Mouse (Mus musculus) thymus, postnatal 10 days (tissue): ENCODE results near the gene Arhgap30.

Source experiments
- DNase-seq, 2 experiments: peaks; one replicate each; pipeline ENCODE4 v3.0.0; 2021; ENCODE audit warnings: low spot score in 2 of 2

Gene Arhgap30

DNA sequence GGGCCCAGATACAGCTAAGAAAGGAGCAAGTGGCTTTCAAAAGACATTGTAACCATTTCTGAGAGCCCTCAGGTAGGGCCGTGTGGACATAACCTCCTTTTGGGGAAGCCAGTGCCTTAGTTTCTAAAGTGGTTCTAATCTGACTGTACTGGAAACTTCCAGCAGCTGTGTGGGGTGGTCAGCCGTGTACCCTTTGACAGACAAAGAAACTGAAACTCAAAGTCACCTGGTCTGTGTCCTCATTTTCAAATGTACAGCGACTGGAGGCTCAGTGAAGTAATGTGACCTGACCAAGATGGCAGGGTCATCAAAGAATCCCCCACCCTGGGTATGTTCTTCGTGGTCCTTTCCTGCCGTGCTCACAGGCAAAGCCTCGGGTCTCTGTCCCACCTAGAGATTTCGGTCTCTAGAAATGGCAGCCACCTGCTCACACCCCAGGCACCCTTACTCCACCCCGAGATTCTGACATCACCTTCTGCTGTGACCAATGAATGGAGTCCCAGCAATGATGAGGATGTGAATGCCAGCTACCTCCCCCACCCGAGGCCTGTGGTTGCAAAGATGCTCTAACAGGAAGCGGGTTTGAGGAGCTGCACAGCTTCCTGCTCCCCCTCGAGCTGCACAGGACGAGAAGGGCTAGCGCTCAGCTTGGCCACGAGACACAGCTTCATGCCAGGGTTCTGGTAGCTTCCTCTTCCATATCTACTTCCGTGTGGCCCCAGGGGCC is at the start of gene Arhgap30:
Arhgap30 (plus strand) TSS at position 579 of the 727 bp plus-strand sequence.
- DNase-seq, result peak; percentile 90 to 95

DNA sequence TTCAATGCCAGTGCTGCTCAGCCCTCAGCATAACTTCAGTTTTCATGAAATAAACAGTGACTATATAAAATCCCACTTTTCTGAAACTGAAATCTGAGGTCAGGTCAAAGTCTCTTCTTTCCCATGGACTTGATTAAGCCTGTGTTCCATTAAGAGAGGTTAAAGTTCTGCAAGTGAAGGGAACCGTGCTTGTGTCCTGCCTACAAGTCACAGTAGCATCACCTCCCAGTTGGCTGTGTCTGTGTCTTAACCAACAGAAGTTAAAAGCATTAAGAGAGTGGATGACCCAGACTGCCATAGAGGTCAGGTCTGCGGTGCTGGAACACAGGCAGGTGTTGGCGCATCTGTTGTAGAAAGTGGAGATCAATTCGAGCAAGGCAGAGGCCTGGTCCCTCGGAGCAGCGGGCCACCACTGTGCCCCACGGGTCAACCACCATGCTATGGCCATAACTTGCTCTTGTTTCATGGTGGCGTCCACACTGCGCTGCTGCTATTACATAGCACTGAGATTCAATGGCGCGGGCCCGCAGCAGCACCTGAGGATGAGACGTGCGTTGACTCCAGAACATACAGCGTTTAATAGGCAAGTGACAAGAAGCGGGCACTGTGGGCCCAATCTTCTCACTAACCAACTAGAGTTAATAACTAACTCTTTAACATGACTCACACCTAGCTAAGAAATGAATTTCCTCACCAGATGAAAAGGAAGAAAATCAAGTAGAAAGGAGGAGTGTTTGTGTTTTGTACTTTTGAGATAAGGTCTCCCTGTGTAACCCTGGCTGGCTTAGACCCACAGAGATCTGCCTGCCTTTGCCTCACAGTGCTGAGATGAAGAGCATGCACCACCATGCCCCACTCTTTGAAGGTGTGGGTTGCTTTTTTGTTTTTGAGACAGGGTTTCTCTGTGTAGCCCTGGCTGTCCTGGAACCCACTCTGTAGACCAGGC is 46.2 kb upstream of the Arhgap30 start:
- no peak for DNase-seq

DNA sequence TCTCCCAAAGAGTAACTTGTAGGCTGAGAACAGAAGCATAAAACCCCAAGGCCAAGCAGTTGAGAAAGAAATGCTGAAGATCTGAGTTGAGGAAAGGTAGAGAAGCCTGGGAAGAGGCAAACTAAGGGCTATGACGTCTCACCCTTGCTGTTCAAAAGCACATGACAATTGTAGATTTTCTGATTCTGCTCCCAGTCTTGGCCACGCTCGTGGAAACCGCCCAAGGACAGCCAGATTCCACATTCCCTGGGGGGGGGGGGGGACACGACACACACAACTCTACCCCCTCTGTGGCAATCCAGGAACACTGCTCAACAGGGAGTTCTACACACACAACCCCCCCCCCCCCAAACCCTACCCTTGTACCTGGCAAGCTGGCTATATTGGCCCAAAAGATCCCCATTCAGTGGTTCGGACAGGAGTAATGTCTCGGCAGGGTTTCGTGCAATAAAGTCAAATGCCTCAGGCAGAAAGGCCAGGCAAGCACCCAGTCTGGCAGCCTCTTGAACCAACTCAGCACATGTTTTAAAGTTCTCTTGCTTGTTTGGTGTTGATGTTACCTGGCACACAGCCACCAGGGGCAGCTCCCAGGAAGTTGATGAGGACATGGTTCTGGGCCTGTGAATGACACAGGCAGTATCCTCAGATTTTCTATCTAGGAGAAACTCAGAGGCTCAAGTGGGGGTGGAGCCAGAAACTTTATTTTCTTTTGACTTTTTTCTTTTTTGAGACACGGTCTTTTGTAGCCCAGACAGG is 44.7 kb upstream of the Arhgap30 start:
- no peak for DNase-seq

DNA sequence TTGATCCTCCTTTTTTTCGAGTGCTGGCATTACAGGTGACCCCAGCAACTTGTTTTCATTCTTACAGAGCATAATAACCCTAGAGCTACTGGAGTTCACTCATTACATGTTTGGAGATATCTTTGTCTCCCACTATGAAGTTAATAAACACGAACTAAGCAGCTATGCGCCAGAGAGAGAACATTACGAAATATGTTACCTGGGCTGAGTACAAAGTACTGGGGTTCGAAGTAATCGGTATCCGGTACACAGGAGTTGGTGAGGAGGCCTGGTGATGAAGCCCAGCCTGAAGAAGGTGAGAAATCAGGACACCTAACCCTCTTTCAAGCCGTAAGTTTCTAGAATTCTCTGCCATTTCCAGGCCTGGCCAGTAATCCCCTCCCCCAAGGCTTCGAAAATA is 44.0 kb upstream of the Arhgap30 start:
- no peak for DNase-seq

DNA sequence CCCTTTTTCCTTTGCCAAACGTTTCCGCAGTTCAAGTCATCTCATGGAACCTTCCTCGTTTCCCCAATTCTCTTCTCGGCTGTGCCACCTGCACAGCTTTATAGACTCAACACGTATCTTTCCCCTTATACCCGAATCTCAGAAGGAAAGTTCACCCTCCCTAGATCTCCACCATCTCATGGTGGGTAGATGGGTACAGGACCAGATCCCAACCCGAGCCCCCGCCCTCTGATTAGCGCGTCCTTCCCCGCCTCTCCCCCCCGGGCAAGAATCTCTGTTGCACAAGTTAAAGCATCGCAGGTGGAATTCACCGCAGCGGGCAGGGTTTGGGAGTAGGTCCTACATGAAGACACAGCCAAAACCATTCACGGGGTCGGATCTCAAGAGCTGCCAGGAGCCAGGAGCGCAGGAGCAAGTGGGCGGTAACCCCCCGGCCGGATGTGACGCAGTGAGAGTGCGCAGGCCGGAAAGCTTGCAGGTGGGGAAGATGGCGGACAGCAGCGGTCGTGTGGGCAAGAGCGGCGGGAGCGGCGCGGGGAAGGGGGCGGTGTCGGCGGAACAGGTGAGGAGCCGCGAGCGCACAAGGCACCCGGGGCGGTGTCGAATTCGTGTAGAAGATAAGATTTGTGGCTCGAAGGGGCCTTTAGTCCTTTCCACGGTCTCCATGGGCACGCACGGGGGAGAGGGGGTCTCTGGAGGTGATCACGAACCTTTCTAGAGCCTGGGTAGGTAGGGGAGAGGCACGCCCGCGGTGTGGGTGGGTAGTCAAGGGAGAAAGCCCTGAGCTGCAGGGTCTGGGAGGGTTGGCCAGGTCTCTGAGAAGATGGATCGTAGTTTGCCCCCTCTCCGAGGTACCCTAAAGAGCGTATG is 43.3 kb upstream of the Arhgap30 start, which contains the start of the genes Nit1 and Pfdn2:
Nit1 (minus strand) TSS at position 422 of the 870 bp plus-strand sequence.
Pfdn2 (plus strand) TSS at position 446 of the 870 bp plus-strand sequence.
- DNase-seq, result peak; percentile 84 to 87

DNA sequence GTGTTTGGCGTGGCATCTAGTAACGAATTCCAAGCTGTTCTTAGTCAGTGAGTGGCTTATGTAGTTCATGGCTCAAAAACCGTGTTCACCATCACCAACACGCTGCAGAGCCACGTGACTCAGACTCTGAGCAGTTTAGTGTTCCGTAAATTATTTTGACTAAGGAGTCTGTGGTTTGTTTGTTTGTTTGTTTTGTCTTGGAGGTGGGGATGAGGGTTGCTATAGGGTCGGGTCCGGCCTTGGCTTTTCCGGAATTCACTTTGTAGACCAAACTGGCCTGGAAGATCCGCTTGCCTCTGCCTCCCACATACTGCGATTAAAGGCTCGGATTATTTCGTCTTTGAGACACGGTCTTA is 42.7 kb upstream of the Arhgap30 start:
- no peak for DNase-seq

DNA sequence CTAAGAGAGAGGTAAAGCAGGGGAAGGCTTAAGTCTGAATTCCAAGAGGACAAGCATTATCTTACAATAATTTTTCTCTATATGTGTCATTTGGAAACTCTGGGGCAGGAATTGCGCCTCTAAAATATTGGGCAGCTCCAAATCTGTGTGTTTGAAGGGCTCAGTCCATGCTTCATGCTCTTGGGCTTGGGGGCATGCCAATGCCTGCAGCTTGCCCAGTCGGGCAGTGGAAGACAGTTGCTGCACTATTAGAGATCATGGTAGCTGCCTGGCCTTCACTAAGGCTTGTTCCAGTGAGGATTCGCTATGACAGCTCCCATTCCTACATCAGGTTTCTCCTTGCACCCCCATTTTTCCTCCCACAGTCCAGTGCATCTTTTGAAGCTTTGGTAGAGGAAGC is 40.1 kb upstream of the Arhgap30 start:
- DNase-seq, result no peak

DNA sequence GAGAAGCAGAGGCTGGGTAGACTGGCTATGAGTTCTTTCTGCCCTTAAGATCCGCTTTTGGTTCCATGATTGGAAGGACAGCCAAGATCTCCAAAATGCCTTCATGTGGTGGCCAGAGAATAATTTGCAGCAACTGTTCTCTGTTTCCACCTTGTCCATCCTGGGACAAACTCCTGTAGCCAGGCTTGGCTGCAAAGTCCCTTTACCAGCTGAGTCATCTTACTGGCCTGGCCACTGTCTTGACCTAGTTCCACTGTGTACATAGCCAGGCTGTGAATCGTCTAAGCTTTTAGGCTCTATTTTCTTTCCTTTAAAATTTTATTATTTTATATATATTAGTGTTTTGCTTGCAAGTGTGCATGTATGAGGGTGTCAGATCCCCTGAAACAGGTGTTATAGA is 39.5 kb upstream of the Arhgap30 start:
- DNase-seq, result no peak

DNA sequence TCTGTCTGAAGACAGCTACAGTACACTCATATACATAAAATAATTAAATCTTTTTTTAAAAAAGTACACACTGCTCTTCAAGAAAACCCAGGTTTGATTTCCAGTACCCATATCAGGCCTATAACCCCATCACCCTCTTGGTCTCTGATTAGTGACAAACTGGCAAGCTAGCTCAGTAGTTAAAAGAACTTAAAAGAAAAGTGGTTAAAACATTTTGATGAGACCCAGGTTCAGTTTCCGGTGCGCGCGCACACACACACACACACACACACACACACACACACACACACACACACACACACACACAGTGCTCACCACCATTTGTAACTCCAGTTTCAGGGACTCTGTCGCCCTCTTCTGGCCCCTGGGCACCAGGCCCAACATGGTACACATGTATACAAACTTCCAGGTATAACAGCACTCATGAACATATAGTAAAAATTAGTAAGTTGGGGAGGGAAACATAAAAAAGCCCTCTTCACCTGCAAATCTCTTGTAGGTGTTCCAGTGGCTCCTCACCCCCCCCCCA is 32.9 kb upstream of the Arhgap30 start:
- DNase-seq, result peak in 1 of 2 experiments; percentile 58

DNA sequence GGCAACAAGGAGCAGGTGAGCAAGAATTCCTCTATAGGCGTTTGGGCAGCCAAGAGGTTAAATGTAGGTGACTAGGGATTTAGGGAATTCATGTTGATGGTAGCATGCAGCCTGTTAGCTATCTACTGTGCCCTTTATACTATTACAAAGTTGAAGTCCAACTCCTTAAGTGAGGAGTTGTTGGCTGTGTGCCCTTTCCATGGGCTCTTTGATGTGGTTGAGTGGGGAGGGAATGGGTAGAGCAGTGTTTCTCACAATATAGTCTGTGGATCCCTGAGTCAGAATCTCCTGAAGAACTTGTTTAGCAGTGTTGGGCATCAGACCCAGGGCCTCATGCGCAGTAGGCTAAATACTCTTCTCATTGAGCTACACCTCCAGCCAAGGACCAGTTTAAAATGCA is 31.9 kb upstream of the Arhgap30 start:
- DNase-seq, result no peak

DNA sequence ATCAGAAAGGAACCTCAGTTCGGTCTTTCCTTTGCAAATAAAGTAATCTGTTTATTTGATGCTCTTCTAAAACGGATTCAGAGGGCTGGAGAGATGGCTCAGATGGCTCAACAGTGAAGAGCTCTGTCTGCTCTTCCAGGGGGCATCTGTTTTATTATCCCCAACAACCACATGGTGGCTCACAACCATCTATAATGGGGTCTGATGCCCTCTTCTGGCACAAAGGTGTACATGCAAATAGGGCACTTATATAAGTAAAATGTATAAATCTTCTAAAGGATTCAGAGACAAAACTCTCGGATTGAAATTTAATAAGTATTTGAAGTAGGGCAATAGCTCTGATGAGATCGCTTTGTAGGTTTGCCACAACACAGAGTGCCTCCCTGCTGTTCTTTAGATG is 30.3 kb upstream of the Arhgap30 start:
- DNase-seq, result peak; percentile 39 to 48

DNA sequence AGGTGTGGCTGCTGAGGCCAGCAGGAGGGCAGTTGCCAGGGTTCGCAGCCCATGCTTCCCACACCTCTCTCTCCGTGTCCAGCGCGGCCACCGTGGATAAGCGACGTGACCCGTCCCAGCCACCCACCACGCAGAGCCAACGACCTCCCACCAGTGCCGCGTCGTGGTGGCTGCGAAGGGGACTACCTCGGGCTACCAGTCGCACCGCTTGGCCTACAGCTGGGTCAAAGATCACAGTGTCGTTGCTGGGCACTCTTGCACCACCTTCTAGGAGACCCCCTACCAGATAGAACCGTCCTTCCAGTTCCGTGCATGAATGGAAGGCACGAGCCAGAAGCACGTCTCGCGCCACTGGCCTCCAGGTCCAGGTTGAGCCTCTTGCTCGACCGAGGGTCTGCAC is 28.5 kb upstream of the Arhgap30 start:
- peak in 1 of 2 experiments; percentile 18 for DNase-seq

DNA sequence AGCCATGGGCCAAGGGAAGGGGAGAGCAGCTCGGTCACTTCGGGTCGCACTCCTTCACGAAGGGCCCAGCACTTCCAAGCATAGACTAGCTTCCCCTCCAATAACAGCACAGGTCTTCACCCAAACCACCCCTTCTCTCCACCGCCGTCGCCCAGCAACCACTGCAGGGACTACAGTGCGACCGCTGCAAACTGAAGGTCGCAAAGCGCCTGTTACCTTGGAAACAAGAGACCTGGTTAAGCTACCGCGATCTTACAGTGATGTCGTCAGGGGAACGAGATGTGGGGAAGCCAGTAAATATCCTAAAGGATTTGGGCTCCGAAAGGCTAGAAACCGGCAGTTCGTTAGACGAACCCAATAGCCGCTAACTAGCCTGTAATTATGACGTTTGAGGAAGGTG is 28.1 kb upstream of the Arhgap30 start, which contains the start of gene Klhdc9:
Klhdc9 (minus strand) TSS at position 143 of the 400 bp plus-strand sequence.
- peak; percentile 89 to 90 for DNase-seq

DNA sequence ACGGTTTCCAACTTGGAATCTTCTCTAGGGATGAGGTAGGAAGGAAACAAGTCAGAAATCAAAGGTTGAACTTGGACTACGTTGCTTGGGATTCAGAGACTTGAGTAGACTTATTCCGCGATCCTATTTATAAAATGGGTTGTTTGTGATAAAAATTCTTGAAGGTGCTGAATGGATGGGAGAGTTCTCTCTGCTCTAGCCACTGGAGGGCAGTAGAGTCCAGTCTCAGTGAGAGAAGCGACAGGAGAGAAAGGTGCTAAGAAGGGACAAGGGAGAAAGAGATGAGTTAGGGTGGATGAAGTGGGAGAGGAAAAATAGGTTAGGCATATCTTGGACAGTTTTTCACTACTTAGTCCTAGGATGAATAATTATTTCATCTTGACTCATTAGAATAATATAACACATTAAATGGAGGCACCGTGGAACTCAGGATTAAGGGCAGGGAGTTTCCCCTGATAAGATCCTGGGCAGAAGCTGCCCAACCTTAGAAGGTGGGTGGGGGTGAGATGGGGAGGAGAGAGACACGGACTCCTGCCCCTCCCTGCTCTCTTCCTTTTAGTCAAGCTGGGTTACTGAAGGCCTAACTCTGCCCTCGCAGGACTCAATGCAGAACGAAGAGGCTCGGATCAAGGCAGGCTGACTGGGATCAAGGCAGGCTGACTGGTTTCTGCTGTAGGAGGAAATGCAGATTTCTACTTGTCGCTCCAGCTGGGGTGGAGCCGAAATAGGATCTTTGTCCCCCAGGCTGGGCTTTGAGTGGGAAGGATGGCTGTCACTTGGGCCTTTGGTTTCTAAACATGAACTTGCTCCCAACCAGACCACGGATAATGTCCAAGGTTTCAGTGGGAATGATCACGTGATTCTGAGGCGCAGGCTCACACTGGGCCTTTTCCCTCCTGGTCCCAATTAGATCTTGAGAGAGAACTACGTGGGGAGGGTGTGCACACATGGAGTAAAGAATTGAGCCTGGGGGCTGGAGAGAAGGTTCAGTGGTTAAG is 27.3 kb upstream of the Arhgap30 start:
- DNase-seq, result peak; percentile 60 to 82

DNA sequence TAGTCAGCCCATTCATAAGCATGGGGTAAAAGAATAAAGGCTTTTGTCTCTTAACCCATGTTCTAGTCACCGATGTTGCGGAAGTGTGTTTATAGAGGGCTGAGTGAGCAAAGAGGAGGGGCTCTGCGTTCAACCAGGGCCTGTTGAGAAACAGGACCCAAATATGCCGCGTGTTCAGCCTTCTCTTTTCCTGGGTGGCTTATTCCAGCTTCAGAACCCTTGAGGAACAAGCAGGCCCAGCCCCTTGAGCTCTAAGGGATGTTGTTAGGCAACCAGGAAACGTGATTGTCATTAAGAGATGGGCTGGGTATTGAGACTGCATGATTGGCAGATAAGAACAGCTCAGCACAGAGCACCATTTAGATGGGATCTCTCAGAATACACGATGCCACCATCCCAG is 22.8 kb upstream of the Arhgap30 start:
- no peak for DNase-seq

DNA sequence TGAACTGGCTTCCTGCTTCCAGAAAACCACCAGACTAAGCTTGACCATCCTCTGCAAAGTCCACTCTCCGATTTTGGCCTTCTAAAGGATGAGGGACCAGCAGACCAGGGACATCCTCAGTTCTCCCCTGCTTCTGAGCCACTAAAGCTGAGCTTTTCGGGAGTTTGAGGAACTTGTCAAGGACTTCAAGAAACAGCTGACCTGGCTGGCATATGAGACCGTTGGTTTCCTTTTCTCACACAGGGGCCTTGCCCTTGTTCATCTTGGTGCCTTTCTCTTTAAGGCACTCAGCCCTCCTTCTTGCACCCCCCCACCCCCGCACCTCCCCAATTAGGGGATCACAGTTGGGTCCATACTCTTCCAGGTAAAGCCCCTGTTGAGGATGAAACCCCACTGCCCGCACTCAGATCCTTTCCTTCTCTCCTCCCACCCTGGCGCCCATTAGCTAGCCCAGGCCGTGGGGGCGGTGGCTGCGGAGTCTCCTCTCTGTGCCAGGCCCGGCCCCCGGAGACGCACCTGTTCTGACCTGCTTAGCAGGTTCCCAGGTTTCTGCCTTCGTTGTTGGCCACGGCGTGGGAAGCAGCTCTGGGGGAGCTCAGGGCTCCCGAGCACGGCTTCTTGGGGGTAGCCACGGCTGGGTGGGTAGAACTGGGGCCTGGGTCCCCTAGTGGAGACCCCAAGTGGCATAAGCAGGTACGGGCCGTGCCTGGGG is 18.8 kb upstream of the Arhgap30 start, which contains the start of gene Nectin4:
Nectin4 (plus strand) TSS at position 255 of the 712 bp plus-strand sequence.
- DNase-seq, result no peak

DNA sequence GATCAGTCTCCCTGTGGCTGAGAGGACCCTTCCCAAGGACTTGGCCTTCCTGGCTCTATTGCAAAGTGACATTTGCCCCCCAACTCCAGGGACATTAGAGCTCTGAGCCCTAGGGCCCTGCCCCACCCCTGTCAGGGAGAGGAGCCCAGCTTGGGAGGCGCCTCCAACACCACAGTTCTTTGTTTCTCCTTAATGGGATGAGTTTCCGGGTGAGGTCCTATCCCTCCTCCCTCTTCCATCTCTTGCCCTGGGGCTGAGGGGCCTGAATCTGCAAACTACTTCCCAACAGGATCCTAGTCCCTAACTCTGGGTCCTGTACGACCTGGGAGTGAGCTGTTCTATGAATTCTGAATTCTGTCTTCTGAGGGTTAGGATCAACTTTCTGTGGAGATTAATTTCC is 15.9 kb upstream of the Arhgap30 start:
- DNase-seq, result no peak

DNA sequence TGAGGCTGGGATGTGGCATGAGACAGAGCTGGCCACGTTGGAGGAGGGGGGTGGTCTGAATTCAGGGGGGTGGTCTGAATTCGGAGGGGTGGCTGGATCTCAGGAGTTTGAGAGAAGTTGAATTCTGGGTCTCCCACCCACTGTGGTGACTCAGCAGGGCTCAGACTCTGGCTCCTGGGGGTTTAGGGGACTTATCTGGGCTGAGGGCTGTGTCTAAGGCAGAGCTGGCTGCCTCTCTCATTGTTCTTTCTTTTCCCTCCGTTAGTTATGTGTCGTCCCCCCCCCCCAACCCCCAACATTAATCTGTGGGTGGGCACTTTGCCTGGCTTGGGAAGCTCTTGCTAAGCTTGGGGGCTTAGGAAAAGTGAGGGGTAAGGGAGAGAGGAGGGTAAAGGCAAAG is 14.8 kb upstream of the Arhgap30 start:
- DNase-seq, result no peak

DNA sequence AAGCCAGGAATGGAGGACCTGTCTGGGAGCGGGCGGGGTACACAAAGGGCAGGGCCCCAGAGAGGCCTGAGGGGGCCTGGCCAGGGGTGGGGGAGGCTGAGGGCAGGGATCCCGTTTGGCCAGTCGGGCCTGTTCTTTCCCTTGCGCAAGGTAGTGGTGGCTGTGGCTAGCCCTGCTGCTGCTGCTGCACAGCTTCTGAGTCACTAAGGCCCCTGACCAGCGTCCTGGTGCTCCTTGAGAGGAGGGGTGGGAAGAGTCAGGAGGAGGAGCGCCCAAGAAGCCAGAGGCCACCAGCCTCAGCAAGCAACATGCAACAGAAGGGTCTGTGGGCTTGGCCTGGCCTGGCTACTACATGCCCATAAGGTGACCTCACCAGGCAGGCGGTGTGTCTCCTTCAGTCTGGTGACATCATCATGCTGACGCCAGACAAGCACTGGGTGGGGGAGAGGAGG is 13.1 kb upstream of the Arhgap30 start:
- DNase-seq, result no peak
